Mouse (Mus musculus) CH12.LX (cell line): Measurements from ENCODE around the gene Kcnma1.

ENCODE experiments used
- CTCF ChIP-seq, 2 experiments: IDR thresholded peaks in 1 of 2; conservative IDR thresholded peaks in 1 of 2; 2 replicates each; pipeline ENCODE4 v1.5.1; 2011 to 2012; ENCODE audit warnings: low read depth in 2 of 2, low read length in 2 of 2, improper control_type of control experiment in 1 of 2, inconsistent platforms in 1 of 2, mild to moderate bottlenecking in 1 of 2, moderate library complexity in 1 of 2
- ELF1 ChIP-seq: IDR thresholded peaks from 2 replicates; pipeline ENCODE4 v1.6.1; 2014; ENCODE audit warnings: low read depth, mild to moderate bottlenecking, inconsistent platforms, low read length, improper control_type of control experiment
- EP300 ChIP-seq: IDR thresholded peaks from 2 replicates; pipeline ENCODE4 v1.6.1; 2011; ENCODE audit warnings: low read length, improper control_type of control experiment
- JUN ChIP-seq: IDR thresholded peaks from 2 replicates; pipeline ENCODE4 v1.6.1; 2011; ENCODE audit warnings: low read depth, mild to moderate bottlenecking, low read length, improper control_type of control experiment, moderate library complexity; ENCODE audit not compliant: insufficient read depth
- MAZ ChIP-seq: IDR thresholded peaks from 2 replicates; pipeline ENCODE4 v1.6.1; 2012; ENCODE audit warnings: low read depth, mild to moderate bottlenecking, inconsistent platforms, low read length, improper control_type of control experiment, moderate library complexity
- MEF2A ChIP-seq: IDR thresholded peaks from 2 replicates; pipeline ENCODE4 v1.6.1; 2014; ENCODE audit warnings: low read depth, mild to moderate bottlenecking, inconsistent platforms, low read length, improper control_type of control experiment, borderline replicate concordance
- NELFE ChIP-seq: IDR thresholded peaks from 2 replicates; pipeline ENCODE4 v1.6.1; 2011; ENCODE audit warnings: low read depth, low read length, improper control_type of control experiment
- TCF12 ChIP-seq: IDR thresholded peaks from 2 replicates; pipeline ENCODE4 v1.6.1; 2014; ENCODE audit warnings: low read depth, mild to moderate bottlenecking, inconsistent platforms, low read length, improper control_type of control experiment
- USF2 ChIP-seq: conservative IDR thresholded peaks from 2 replicates; pipeline ENCODE4 v1.6.1; 2011; ENCODE audit warnings: low read depth, low read length, improper control_type of control experiment
- ZMIZ1 ChIP-seq: IDR thresholded peaks from 2 replicates; pipeline ENCODE4 v1.6.1; 2012; ENCODE audit warnings: low read depth, mild to moderate bottlenecking, inconsistent platforms, low read length, improper control_type of control experiment

- TF ChIP-seq CTCF (conservative IDR thresholded peaks at IDR 0.05 in 1 of 2, IDR thresholded peaks at IDR 0.05 in 1 of 2; ENCODE audit: low read depth in 2 of 2, low read length in 2 of 2): no peak
- TF ChIP-seq USF2: no peak
- no peak for TF ChIP-seq ZMIZ1
- no peak for TF ChIP-seq TCF12
- TF ChIP-seq JUN: no peak
- no peak for TF ChIP-seq NELFE
- TF ChIP-seq MAZ: no peak
- no peak for TF ChIP-seq EP300
- TF ChIP-seq MEF2A: no peak
- TF ChIP-seq ELF1: no peak
Observed at GRCm38 (mm10) chr14:23390161-23390560, 624.1 kb downstream of the Kcnma1 start.
